Mouse (Mus musculus) E14TG2a.4 (cell line): ENCODE measurements at regions not wholly inside any gene's neighbourhood (a gene's known extent, or its start where the extent isn't known, plus 50 kb on each side); places are given as distances from the start of the nearest gene placed in this dataset.

Experiments used
- CTCF ChIP-seq: conservative IDR thresholded peaks from 2 replicates; pipeline ENCODE4 v1.5.1; 2014; ENCODE audit warnings: low read length
- NANOG ChIP-seq: IDR thresholded peaks from 2 replicates; pipeline ENCODE4 v1.6.1; 2014; ENCODE audit warnings: borderline replicate concordance, low read length, mixed read lengths
- POU5F1 ChIP-seq: IDR thresholded peaks from 2 replicates; pipeline ENCODE4 v1.6.1; 2014; ENCODE audit warnings: low read length, borderline replicate concordance

DNA sequence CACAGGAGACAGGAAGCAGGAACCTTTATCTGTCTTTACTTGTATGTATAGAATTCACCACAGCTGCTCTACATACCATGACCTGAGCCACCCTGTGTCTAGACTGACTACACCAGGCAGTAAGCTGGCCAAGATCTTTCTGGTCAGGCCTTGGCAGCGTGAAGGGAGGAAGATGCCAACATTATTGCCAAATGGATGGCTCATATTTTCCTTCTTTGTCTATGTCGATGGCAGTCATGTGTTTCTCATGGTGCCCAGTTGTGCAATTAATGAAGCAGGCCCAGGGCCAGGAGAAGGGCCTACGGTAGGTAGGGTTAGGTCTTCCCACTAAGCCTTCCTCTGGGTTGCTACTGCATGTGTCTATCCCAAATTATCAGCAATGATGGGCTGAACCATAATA, 243.8 kb downstream of the Pik3r1 start:
- no peak for TF ChIP-seq CTCF
- no peak for TF ChIP-seq NANOG
- TF ChIP-seq POU5F1, result no peak
